Mouse (Mus musculus) liver, embryonic 15.5 days (tissue): Measurements from ENCODE around the gene Ankrd35. TPM values are rescaled to one million over a fixed set of nuclear protein-coding genes. Genes with fewer than 3 reads are reported as not detected.
"Not testable (repeated sequence)": the region's sequence is repeated elsewhere in the genome, so short reads cannot be mapped to it uniquely, and the experiment has no call there.

Experiments used
- ATAC-seq: fragments of 200-750 bp; cut with Nextera tagmentation; 2 replicates; pipeline ENCODE4 v1.8.0; 2017; ENCODE audit warnings: moderate number of reproducible peaks, mild to moderate bottlenecking, moderate library complexity; ENCODE audit not compliant: insufficient read depth
- H3K27ac ChIP-seq: fragments of 300-500 bp; sonication (generic); replicated peaks from 2 replicates; pipeline ENCODE4 v1.5.1; 2015; ENCODE audit warnings: mild to moderate bottlenecking, inconsistent platforms
- H3K27me3 ChIP-seq: fragments of 300-500 bp; sonication (generic); 2 replicates; pipeline ENCODE4 v1.6.1; 2015; ENCODE audit warnings: mild to moderate bottlenecking, inconsistent platforms
- H3K36me3 ChIP-seq: fragments of 300-500 bp; sonication (generic); replicated peaks from 2 replicates; pipeline ENCODE4 v1.6.1; 2015; ENCODE audit warnings: moderate library complexity, mild to moderate bottlenecking, inconsistent platforms
- H3K4me1 ChIP-seq: fragments of 300-500 bp; sonication (generic); replicated peaks from 2 replicates; pipeline ENCODE4 v1.6.1; 2015; ENCODE audit warnings: inconsistent platforms
- H3K4me2 ChIP-seq: fragments of 300-500 bp; sonication (generic); 2 replicates; pipeline ENCODE4 v1.6.1; 2015; ENCODE audit warnings: moderate library complexity, mild to moderate bottlenecking, inconsistent platforms
- H3K4me3 ChIP-seq: fragments of 300-500 bp; sonication (generic); replicated peaks from 2 replicates; pipeline ENCODE4 v1.5.1; 2015; ENCODE audit warnings: mild to moderate bottlenecking, inconsistent platforms
- H3K9ac ChIP-seq: fragments of 300-500 bp; sonication (generic); 2 replicates; pipeline ENCODE4 v1.6.1; 2015; ENCODE audit warnings: moderate library complexity, mild to moderate bottlenecking, inconsistent platforms
- H3K9me3 ChIP-seq: fragments of 300-500 bp; sonication (generic); replicated peaks from 2 replicates; pipeline ENCODE4 v1.6.1; 2016; ENCODE audit warnings: inconsistent platforms
- WGBS: fragments of 180-500 bp; shearing (Covaris S2); methylation state at CpG from one replicate; pipeline ENCODE4 v1.1.7; 2015; ENCODE audit warnings: mixed read lengths; ENCODE audit not compliant: insufficient replicate concordance; 5-methylcytosine and 5-hydroxymethylcytosine counted together
- polyA plus RNA-seq: library from polyadenylated mRNA; unstranded; fragments of >200 nt; fragmentation: Nextera tagmentation; extraction: Ambion mirVana; gene quantifications from 2 replicates; pipeline ENCODE4 v1.2.1, GENCODE M21; 2015

Gene Ankrd35
- polyA plus RNA-seq, 1 experiment from 2014 or later, result 0.53 TPM

GRCm38 (mm10) chr3:96675171-96675570, 5.2 kb downstream of the Ankrd35 start:
- peaks cover 39% of the 10 kb centered on the region for H3K27me3 ChIP-seq
- H3K9me3 ChIP-seq, result no peaks in the 10 kb centered on the region
- H3K4me2 ChIP-seq, result no peak overlapping the region
- no peak overlapping the region for H3K9ac ChIP-seq
- H3K4me1 ChIP-seq, result peaks cover 18% of the 10 kb centered on the region
- no peak for ATAC-seq
- no peak overlapping the region for H3K27ac ChIP-seq
- WGBS, result 57% methylated on average over 3 of the region's 3 CpGs
- no peak overlapping the region for H3K4me3 ChIP-seq
- no peaks in the 10 kb centered on the region for H3K36me3 ChIP-seq

GRCm38 (mm10) chr3:96675690-96676089, 5.8 kb downstream of the Ankrd35 start:
- Histone ChIP-seq H3K4me2 (no peak overlapping the region), H3K27ac (no peak overlapping the region)
- no peak for ATAC-seq

GRCm38 (mm10) chr3:96678456-96678855, 8.5 kb downstream of the Ankrd35 start:
- no peaks in the 10 kb centered on the region for H3K9me3 ChIP-seq
- no peak for ATAC-seq
- H3K4me2 ChIP-seq, result no peak overlapping the region
- H3K27me3 ChIP-seq, result peaks cover 42% of the 10 kb centered on the region
- no peak overlapping the region for H3K27ac ChIP-seq
- WGBS, result 62% methylated on average over 7 of the region's 7 CpGs
- H3K36me3 ChIP-seq, result no peaks in the 10 kb centered on the region
- peaks cover 15% of the 10 kb centered on the region for H3K4me1 ChIP-seq
- no peak overlapping the region for H3K9ac ChIP-seq
- no peak overlapping the region for H3K4me3 ChIP-seq

More at GRCm38 (mm10) chr3:96675690-96676089, 5.8 kb downstream of the Ankrd35 start:
- H3K4me1 ChIP-seq, result peaks cover 16% of the 10 kb centered on the region
- no peak overlapping the region for H3K9ac ChIP-seq
- H3K4me3 ChIP-seq, result no peak overlapping the region
- no peaks in the 10 kb centered on the region for H3K36me3 ChIP-seq
- H3K9me3 ChIP-seq, result no peaks in the 10 kb centered on the region
- H3K27me3 ChIP-seq, result peaks cover 39% of the 10 kb centered on the region
- WGBS, result 57% methylated on average over 3 of the region's 3 CpGs

GRCm38 (mm10) chr3:96679159-96679674, 9.3 kb downstream of the Ankrd35 start:
- peaks cover 45% of the 10 kb centered on the region for H3K27me3 ChIP-seq
- H3K4me3 ChIP-seq, result no peak overlapping the region
- peaks cover 15% of the 10 kb centered on the region for H3K4me1 ChIP-seq
- ATAC-seq, result no peak
- H3K36me3 ChIP-seq, result no peaks in the 10 kb centered on the region
- no peak overlapping the region for H3K4me2 ChIP-seq
- no peak overlapping the region for H3K27ac ChIP-seq
- no peaks in the 10 kb centered on the region for H3K9me3 ChIP-seq
- no peak overlapping the region for H3K9ac ChIP-seq
- WGBS, result 13% methylated on average over 5 of the region's 5 CpGs

- WGBS, result 20% methylated on average over 12 of the region's 12 CpGs
- no peaks in the 10 kb centered on the region for H3K36me3 ChIP-seq
- no peaks in the 10 kb centered on the region for H3K9me3 ChIP-seq
- H3K27ac ChIP-seq, result no peak overlapping the region
- no peak overlapping the region for H3K9ac ChIP-seq
- H3K4me1 ChIP-seq, result peaks cover 15% of the 10 kb centered on the region
- no peak for ATAC-seq
- no peak overlapping the region for H3K4me3 ChIP-seq
- H3K27me3 ChIP-seq, result peaks cover 54% of the 10 kb centered on the region
- H3K4me2 ChIP-seq, result no peak overlapping the region
These were observed 10.5 kb downstream of the Ankrd35 start for GRCm38 (mm10) chr3:96680269-96680956.

GRCm38 (mm10) chr3:96683496-96683895, 13.6 kb downstream of the Ankrd35 start:
- ATAC-seq, result no peak
- Histone ChIP-seq H3K27ac (no peak overlapping the region), H3K36me3 (no peaks in the 10 kb centered on the region), H3K4me1 (peaks cover 15% of the 10 kb centered on the region), H3K27me3 (peaks cover 62% of the 10 kb centered on the region), H3K4me3 (no peak overlapping the region), H3K9ac (no peak overlapping the region), H3K4me2 (no peak overlapping the region), H3K9me3 (no peaks in the 10 kb centered on the region)
- 78% methylated on average over 3 of the region's 3 CpGs for WGBS

- Histone ChIP-seq H3K4me1 (peaks cover 8% of the 10 kb centered on the region), H3K27ac (no peak overlapping the region), H3K9me3 (no peaks in the 10 kb centered on the region), H3K36me3 (no peaks in the 10 kb centered on the region), H3K27me3 (peaks cover 62% of the 10 kb centered on the region), H3K4me2 (peak overlapping the region; percentile 27; the same call in 1 of the 2 replicates), H3K4me3 (no peak overlapping the region), H3K9ac (no peak overlapping the region)
- 43% methylated on average over 17 of the region's 17 CpGs for WGBS
- ATAC-seq, result no peak
These were observed 14.4 kb downstream of the Ankrd35 start for GRCm38 (mm10) chr3:96684151-96684821.

- Histone ChIP-seq H3K27me3 (peaks cover 64% of the 10 kb centered on the region), H3K4me3 (no peak overlapping the region)
- 26% methylated on average over 28 of the region's 28 CpGs for WGBS
These were observed 14.9 kb downstream of the Ankrd35 start for GRCm38 (mm10) chr3:96684822-96685156.

GRCm38 (mm10) chr3:96686057-96686456, 16.1 kb downstream of the Ankrd35 start:
- not testable (repeated sequence) for ATAC-seq, H3K4me3 ChIP-seq, H3K9ac ChIP-seq, H3K4me1 ChIP-seq, H3K27ac ChIP-seq, H3K36me3 ChIP-seq, H3K4me2 ChIP-seq, H3K9me3 ChIP-seq
- H3K27me3 ChIP-seq, result peaks cover 65% of the 10 kb centered on the region
- whole genome bisulfite sequencing, result 79% methylated on average over 5 of the region's 5 CpGs

More at GRCm38 (mm10) chr3:96684822-96685156, 14.9 kb downstream of the Ankrd35 start:
- Histone ChIP-seq H3K27ac (no peak overlapping the region), H3K4me1 (peaks cover 4% of the 10 kb centered on the region), H3K9ac (no peak overlapping the region), H3K9me3 (no peaks in the 10 kb centered on the region), H3K36me3 (no peaks in the 10 kb centered on the region), H3K4me2 (peak overlapping the region; percentile 27; the same call in 1 of the 2 replicates)
- ATAC-seq, result no peak

GRCm38 (mm10) chr3:96688854-96689253, 18.9 kb downstream of the Ankrd35 start:
- no peaks in the 10 kb centered on the region for H3K4me1 ChIP-seq
- no peak overlapping the region for H3K27ac ChIP-seq
- WGBS, result 52% methylated on average over 11 of the region's 11 CpGs
- no peaks in the 10 kb centered on the region for H3K36me3 ChIP-seq
- H3K27me3 ChIP-seq, result peaks cover 60% of the 10 kb centered on the region
- H3K9me3 ChIP-seq, result no peaks in the 10 kb centered on the region
- no peak overlapping the region for H3K4me3 ChIP-seq
- H3K9ac ChIP-seq, result no peak overlapping the region
- ATAC-seq, result no peak
- no peak overlapping the region for H3K4me2 ChIP-seq

GRCm38 (mm10) chr3:96690298-96690697, 20.4 kb downstream of the Ankrd35 start:
- Histone ChIP-seq H3K27ac (no peak overlapping the region), H3K9ac (no peak overlapping the region), H3K4me3 (no peak overlapping the region), H3K27me3 (peaks cover 51% of the 10 kb centered on the region), H3K9me3 (no peaks in the 10 kb centered on the region), H3K4me1 (no peaks in the 10 kb centered on the region), H3K36me3 (no peaks in the 10 kb centered on the region), H3K4me2 (no peak overlapping the region)
- ATAC-seq, result no peak
- 34% methylated on average over 3 of the region's 3 CpGs for WGBS
